8 mouse cellular contexts compared by ENCODE assay signal in genomic region chr2:64043099-64043498, GRCm38 (mm10). TPM values are rescaled to one million over a fixed set of nuclear protein-coding genes. Genes with fewer than 3 reads are reported as not detected.
DNase-seq lines count a peak whose midpoint lies in the region; ATAC-seq lines count a peak whose summit lies in the region.

No protein-coding gene starts in this region.

- intact Hi-C loops in heart, postnatal 25 days (cut with DNase I), result no loop called here

- 35% methylated on average over 3 of the region's 3 CpGs for WGBS in embryonic facial prominence, embryonic 13.5 days
- 74% methylated on average over 3 of the region's 3 CpGs for WGBS in embryonic facial prominence, embryonic 10.5 days
- WGBS in lung, embryonic 15.5 days, result 27% methylated on average over 3 of the region's 3 CpGs

- H3K9ac ChIP-seq in embryonic facial prominence, embryonic 13.5 days, result no peak overlapping the region
- no peak overlapping the region for H3K9ac ChIP-seq in lung, embryonic 15.5 days

- H3K27me3 ChIP-seq in embryonic facial prominence, embryonic 13.5 days, result no peaks in the 10 kb centered on the region
- H3K27me3 ChIP-seq in embryonic facial prominence, embryonic 10.5 days (replicated peaks; ENCODE audit: low read depth, poor library complexity, severe bottlenecking), result no peaks in the 10 kb centered on the region
- no peaks in the 10 kb centered on the region for H3K27me3 ChIP-seq in lung, embryonic 15.5 days

- peak overlapping the region; percentile 7; the same call in 1 of the 2 replicates for H3K27ac ChIP-seq in embryonic facial prominence, embryonic 13.5 days
- H3K27ac ChIP-seq in embryonic facial prominence, embryonic 10.5 days (replicated peaks), result no peak overlapping the region
- 0 out of 2 replicates have a peak overlapping the region, but pooled peaks have one; percentile 4 for H3K27ac ChIP-seq in lung, embryonic 15.5 days

- H3K9me3 ChIP-seq in embryonic facial prominence, embryonic 13.5 days, result no peaks in the 10 kb centered on the region
- H3K9me3 ChIP-seq in embryonic facial prominence, embryonic 10.5 days, result no peaks in the 10 kb centered on the region
- no peaks in the 10 kb centered on the region for H3K9me3 ChIP-seq in lung, embryonic 15.5 days

- peaks cover 6% of the 10 kb centered on the region; the same call in 1 of the 2 replicates for H3K4me1 ChIP-seq in embryonic facial prominence, embryonic 13.5 days
- H3K4me1 ChIP-seq in embryonic facial prominence, embryonic 10.5 days, result 0 out of 2 replicates have a peak, but pooled peaks cover 2% of the 10 kb centered on the region
- H3K4me1 ChIP-seq in lung, embryonic 15.5 days, result 0 out of 2 replicates have a peak, but pooled peaks cover 3% of the 10 kb centered on the region

- H3K4me2 ChIP-seq in embryonic facial prominence, embryonic 13.5 days, result no peak overlapping the region
- H3K4me2 ChIP-seq in lung, embryonic 15.5 days, result no peak overlapping the region

- DNase-seq in embryonic facial prominence, embryonic 10.5 days (ENCODE audit: low spot score), result no peak
- DNase-seq in right cerebral cortex, adult 2 months (ENCODE audit: low spot score in 2 of 2), result peak; percentile 21 to 31
- no peak for DNase-seq in right cerebral cortex, postnatal 14 days
- peak; percentile 39 for DNase-seq in heart, postnatal 25 days (ENCODE audit: low spot score)
- DNase-seq in embryo, embryonic 10 days (ENCODE audit: low spot score), result no peak
- DNase-seq in urinary bladder, postnatal 4 days (ENCODE audit: low spot score in 2 of 2), result no peak

- no peak for ATAC-seq in embryonic facial prominence, embryonic 13.5 days (ENCODE audit: insufficient number of reproducible peaks, insufficient read depth, low FRiP score, low TSS enrichment, low read depth)
- peak; percentile 46; the same call in 1 of the 2 replicates for ATAC-seq in lung, embryonic 15.5 days (ENCODE audit: borderline replicate concordance, extremely low read depth, low FRiP score, low TSS enrichment)

- no peaks in the 10 kb centered on the region for H3K36me3 ChIP-seq in embryonic facial prominence, embryonic 13.5 days
- H3K36me3 ChIP-seq in embryonic facial prominence, embryonic 10.5 days (replicated peaks), result no peaks in the 10 kb centered on the region
- no peaks in the 10 kb centered on the region for H3K36me3 ChIP-seq in lung, embryonic 15.5 days

- no peak overlapping the region for H3K4me3 ChIP-seq in embryonic facial prominence, embryonic 13.5 days
- H3K4me3 ChIP-seq in embryonic facial prominence, embryonic 10.5 days, result no peak overlapping the region
- no peak overlapping the region for H3K4me3 ChIP-seq in lung, embryonic 15.5 days

RNA-seq across cellular contexts. Expression of gene Fign, which starts 54.7 kb away (rescaled TPM):
- 3.9 and 5.4 TPM in 2 replicates for polyA plus RNA-seq in embryonic facial prominence, embryonic 13.5 days (2015; fragmentation: Nextera tagmentation; extraction: Ambion mirVana)
- 21.1 and 28.6 TPM in 2 replicates for polyA plus RNA-seq in embryonic facial prominence, embryonic 10.5 days (2016; fragmentation: Nextera tagmentation; extraction: Ambion mirVana)
- total RNA-seq in heart, postnatal 25 days (2021), result 10 to 100 TPM; 12.3 to 14.7 TPM
- 3.4 and 3.8 TPM in 2 replicates for polyA plus RNA-seq in lung, embryonic 15.5 days (2015; fragmentation: Nextera tagmentation; extraction: Ambion mirVana)

Comparison
In these comparisons a context has a peak if more than half of its experiments do, and no peak if none do; other contexts are left out.
1. DNase-seq: peak in right cerebral cortex, adult 2 months (2 of 2) and heart, postnatal 25 days (single experiment); none in embryonic facial prominence, embryonic 10.5 days (single experiment), right cerebral cortex, postnatal 14 days (single experiment), embryo, embryonic 10 days (single experiment) and urinary bladder, postnatal 4 days (0 of 2).